ENCODE assay signal across 8 mouse cellular contexts in the genomic region with DNA sequence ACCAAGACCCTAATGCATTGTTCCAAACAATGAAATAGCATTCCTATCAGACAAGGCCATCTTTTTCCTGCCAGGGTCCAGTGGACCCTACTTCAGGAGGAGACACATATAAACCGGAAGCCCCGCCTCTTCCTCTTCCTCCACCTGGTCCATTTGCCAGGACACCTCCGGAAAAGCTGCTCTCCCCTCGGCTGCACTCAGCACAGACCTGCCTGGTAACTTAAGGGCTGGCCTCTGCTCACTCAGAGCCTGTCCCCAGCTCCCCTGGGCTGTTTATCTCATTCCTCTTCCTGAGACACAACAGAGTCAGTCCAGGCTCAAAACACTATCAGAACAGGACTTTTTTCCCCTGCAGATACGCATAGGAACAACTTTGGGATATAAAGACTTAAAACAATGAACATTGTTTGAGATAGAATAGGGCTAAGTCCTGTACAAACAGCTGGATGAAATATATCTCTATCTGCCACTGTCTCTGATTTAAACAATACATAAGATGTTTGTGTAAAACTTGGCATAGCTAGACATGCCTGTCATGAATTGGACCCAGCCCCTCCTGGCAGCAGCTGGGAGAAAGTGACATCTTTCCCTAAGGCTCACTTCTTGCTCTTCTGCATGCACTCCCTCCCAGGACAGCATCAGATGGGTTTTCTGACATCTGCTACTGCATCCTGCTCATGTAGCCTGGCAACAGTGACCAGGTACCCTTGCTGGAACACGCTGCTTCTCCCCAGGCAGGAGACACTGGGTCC.
A peak's percentile ranks its signal among the peaks of the same experiment; 100 is the strongest.
DNase-seq lines count a peak whose midpoint lies in the region; ATAC-seq and TF ChIP-seq lines count a peak whose summit lies in the region.

No protein-coding gene starts in this region.

- no peak overlapping the region for H3K4me2 ChIP-seq in neural tube, embryonic 13.5 days

- H3K27me3 ChIP-seq in limb, embryonic 10.5 days (ENCODE audit: low read depth, poor library complexity, severe bottlenecking) = no peaks in the 10 kb centered on the region
- no peaks in the 10 kb centered on the region for H3K27me3 ChIP-seq in neural tube, embryonic 13.5 days

- H3K9me3 ChIP-seq in limb, embryonic 10.5 days (replicated peaks) = no peaks in the 10 kb centered on the region
- H3K9me3 ChIP-seq in neural tube, embryonic 13.5 days = no peaks in the 10 kb centered on the region

- no peak for ATAC-seq in neural tube, embryonic 13.5 days (ENCODE audit: low read depth)

- H3K27ac ChIP-seq in layer of hippocampus, adult 2 months = peak overlapping the region; percentile 79
- H3K27ac ChIP-seq in limb, embryonic 10.5 days = 0 out of 2 replicates have a peak overlapping the region, but pooled peaks have one; percentile 54
- peak overlapping the region; percentile 67 for H3K27ac ChIP-seq in neural tube, embryonic 13.5 days (replicated peaks)

- 79% methylated on average over 6 of the region's 6 CpGs for WGBS in limb, embryonic 10.5 days
- 79% methylated on average over 6 of the region's 6 CpGs for WGBS in neural tube, embryonic 13.5 days

- intact Hi-C loops in heart, postnatal 14 days (cut with DNase I) = loop anchor here (2.0 to 5.0 kb wide), 4 partner anchors 36 to 158 kb away; partner anchors contain the start of gene Ptprm

- no peak overlapping the region for H3K4me3 ChIP-seq in layer of hippocampus, adult 2 months
- no peak overlapping the region for H3K4me3 ChIP-seq in limb, embryonic 10.5 days
- H3K4me3 ChIP-seq in neural tube, embryonic 13.5 days = no peak overlapping the region

- no peak for TF ChIP-seq CTCF in layer of hippocampus, adult 2 months (conservative IDR thresholded peaks at IDR 0.05)

- no peak for DNase-seq in layer of hippocampus, adult 2 months (ENCODE audit: low spot score in 2 of 2)
- DNase-seq in layer of hippocampus, postnatal 36 days = no peak
- DNase-seq in heart, postnatal 14 days = peak; percentile 58 to 70
- DNase-seq in limb, embryonic 10.5 days (ENCODE audit: low spot score) = no peak
- no peak for DNase-seq in layer of hippocampus, postnatal 14 days (ENCODE audit: low spot score in 2 of 2)
- no peak for DNase-seq in thymus, postnatal 0 days (ENCODE audit: low spot score)
- no peak for DNase-seq in spleen, postnatal 14 days (ENCODE audit: low spot score in 2 of 2)

- H3K4me1 ChIP-seq in limb, embryonic 10.5 days = peaks cover 11% of the 10 kb centered on the region
- no peaks in the 10 kb centered on the region; the same call in 1 of the 2 replicates for H3K4me1 ChIP-seq in neural tube, embryonic 13.5 days (replicated peaks)

- no peak overlapping the region for H3K9ac ChIP-seq in neural tube, embryonic 13.5 days

- H3K36me3 ChIP-seq in limb, embryonic 10.5 days = no peaks in the 10 kb centered on the region
- H3K36me3 ChIP-seq in neural tube, embryonic 13.5 days = no peaks in the 10 kb centered on the region

Comparison
In these comparisons a context has a peak if more than half of its experiments do, and no peak if none do; other contexts are left out.
1. DNase-seq: peak in heart, postnatal 14 days (2 of 2); none in layer of hippocampus, adult 2 months (0 of 2), layer of hippocampus, postnatal 36 days (0 of 2), limb, embryonic 10.5 days (single experiment), layer of hippocampus, postnatal 14 days (0 of 2), thymus, postnatal 0 days (single experiment) and spleen, postnatal 14 days (0 of 2).
2. Peak in every context shown above with its lines, with median percentiles within 50 percentile points of each other: H3K27ac ChIP-seq.